Mouse (Mus musculus) midbrain, embryonic 16.5 days (tissue): ENCODE results near the gene Cuzd1. TPM values are rescaled to one million over a fixed set of nuclear protein-coding genes. Genes with fewer than 3 reads are reported as not detected.

ENCODE experiments used
- ATAC-seq: fragments of 200-750 bp; cut with Nextera tagmentation; 2 replicates; pipeline ENCODE4 v1.8.0; 2017; ENCODE audit warnings: moderate TSS enrichment
- H3K27ac ChIP-seq: fragments of 300-500 bp; sonication (generic); 2 replicates; pipeline ENCODE4 v1.5.1; 2014; ENCODE audit warnings: mild to moderate bottlenecking, low read length, mixed read lengths
- H3K27me3 ChIP-seq: fragments of 300-500 bp; sonication (generic); 2 replicates; pipeline ENCODE4 v1.6.1; 2014; ENCODE audit warnings: low read depth, low read length, mixed read lengths; ENCODE audit not compliant: control insufficient read depth, insufficient read depth
- H3K36me3 ChIP-seq: fragments of 300-500 bp; sonication (generic); 2 replicates; pipeline ENCODE4 v1.6.1; 2014; ENCODE audit warnings: mild to moderate bottlenecking, low read length, moderate library complexity, mixed read lengths; ENCODE audit not compliant: control insufficient read depth, insufficient read depth
- H3K4me1 ChIP-seq: fragments of 300-500 bp; sonication (generic); 2 replicates; pipeline ENCODE4 v1.6.1; 2014; ENCODE audit warnings: mild to moderate bottlenecking, low read length, mixed read lengths; ENCODE audit not compliant: control insufficient read depth, insufficient read depth
- H3K4me2 ChIP-seq: fragments of 300-500 bp; sonication (generic); 2 replicates; pipeline ENCODE4 v1.6.1; 2014; ENCODE audit warnings: mild to moderate bottlenecking, low read length, mixed read lengths
- H3K4me3 ChIP-seq: fragments of 300-500 bp; sonication (generic); 2 replicates; pipeline ENCODE4 v1.5.1; 2014; ENCODE audit warnings: low read depth, mild to moderate bottlenecking, low read length, moderate library complexity, mixed read lengths
- H3K9ac ChIP-seq: fragments of 300-500 bp; sonication (generic); 2 replicates; pipeline ENCODE4 v1.6.1; 2014; ENCODE audit warnings: low read depth, low read length, mixed read lengths
- H3K9me3 ChIP-seq: fragments of 300-500 bp; sonication (generic); replicated peaks from 2 replicates; pipeline ENCODE4 v1.6.1; 2014; ENCODE audit warnings: mild to moderate bottlenecking, low read length, mixed read lengths; ENCODE audit not compliant: control insufficient read depth, poor library complexity, severe bottlenecking
- WGBS: fragments of 180-500 bp; shearing (Covaris S2); extraction: QIAGEN DNeasy Blood & Tissue Kit; methylation state at CpG from one replicate; pipeline ENCODE4 v1.1.7; 2014; 5-methylcytosine and 5-hydroxymethylcytosine counted together
- polyA plus RNA-seq: library from polyadenylated mRNA; unstranded; fragments of >200 nt; fragmentation: Nextera tagmentation; extraction: Ambion mirVana; gene quantifications from 2 replicates; pipeline ENCODE4 v1.2.1, GENCODE M21; 2015

Cuzd1 gene
- not detected in 2 replicates for polyA plus RNA-seq

DNA sequence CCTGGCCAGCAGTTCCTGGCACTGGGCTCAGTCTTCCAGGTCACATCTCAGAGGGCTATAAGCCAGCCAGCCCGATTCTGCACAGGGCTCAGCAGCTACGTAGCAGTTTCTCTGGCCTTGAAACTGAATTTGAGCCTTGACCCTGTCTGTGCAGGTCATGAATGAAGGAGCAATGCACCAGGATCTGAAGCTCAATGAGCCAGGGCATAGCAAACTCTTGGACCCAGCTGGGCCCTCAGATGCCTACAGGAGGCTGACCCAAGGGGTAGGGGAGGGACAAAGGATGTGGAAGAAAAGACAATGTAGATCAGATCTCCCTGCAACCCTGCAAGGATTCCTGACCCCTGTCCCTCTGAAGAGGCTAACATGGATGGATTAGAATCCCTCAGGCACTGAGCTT lies at the start of gene Cuzd1:
Gene Cuzd1 (minus strand): TSS at position 101 of the 400 bp plus-strand sequence.
- H3K4me2 ChIP-seq = no peak within 1 kb of the TSS
- 71% methylated on average over 2 of the region's 2 CpGs for WGBS
- no peak within 1 kb of the TSS for H3K27ac ChIP-seq
- no peak within 1 kb of the TSS for H3K9ac ChIP-seq
- H3K27me3 ChIP-seq = no peaks in the 10 kb centered on the region
- no peaks in the 10 kb centered on the region for H3K4me1 ChIP-seq
- H3K9me3 ChIP-seq = no peaks in the 10 kb centered on the region
- H3K36me3 ChIP-seq = no peaks in the 10 kb centered on the region
- ATAC-seq = no peak
- no peak within 1 kb of the TSS for H3K4me3 ChIP-seq

DNA sequence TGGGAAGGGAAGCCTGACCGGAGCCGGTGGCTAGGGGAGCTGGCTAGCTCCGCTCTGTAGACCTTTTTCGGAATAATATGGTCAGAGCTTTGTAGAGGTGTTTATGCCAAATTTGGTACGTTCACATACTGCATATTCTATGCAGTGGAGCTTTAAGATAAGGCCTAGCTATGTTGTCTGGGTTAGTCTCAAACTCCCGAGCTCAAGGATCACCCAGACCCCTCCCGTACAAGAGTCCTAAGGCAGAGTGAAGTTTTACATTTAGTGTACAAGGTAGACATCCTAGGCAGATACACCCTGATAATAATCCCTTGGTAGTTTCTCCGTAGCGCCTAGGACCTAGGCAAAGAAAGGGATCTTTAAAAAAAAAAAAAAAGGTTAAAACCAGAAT lies 49.4 kb upstream of the Cuzd1 start:
- Histone ChIP-seq H3K9me3 (no peaks in the 10 kb centered on the region), H3K9ac (peak overlapping the region; percentile 95), H3K27ac (peak overlapping the region; percentile 91), H3K4me1 (peaks cover 10% of the 10 kb centered on the region), H3K4me3 (peak overlapping the region; percentile 89), H3K27me3 (no peaks in the 10 kb centered on the region; the same call in 1 of the 2 replicates), H3K4me2 (peak overlapping the region; percentile 75), H3K36me3 (no peaks in the 10 kb centered on the region)
- ATAC-seq = no peak; the same call in 1 of the 2 replicates
- WGBS = 8% methylated on average over 9 of the region's 9 CpGs

DNA sequence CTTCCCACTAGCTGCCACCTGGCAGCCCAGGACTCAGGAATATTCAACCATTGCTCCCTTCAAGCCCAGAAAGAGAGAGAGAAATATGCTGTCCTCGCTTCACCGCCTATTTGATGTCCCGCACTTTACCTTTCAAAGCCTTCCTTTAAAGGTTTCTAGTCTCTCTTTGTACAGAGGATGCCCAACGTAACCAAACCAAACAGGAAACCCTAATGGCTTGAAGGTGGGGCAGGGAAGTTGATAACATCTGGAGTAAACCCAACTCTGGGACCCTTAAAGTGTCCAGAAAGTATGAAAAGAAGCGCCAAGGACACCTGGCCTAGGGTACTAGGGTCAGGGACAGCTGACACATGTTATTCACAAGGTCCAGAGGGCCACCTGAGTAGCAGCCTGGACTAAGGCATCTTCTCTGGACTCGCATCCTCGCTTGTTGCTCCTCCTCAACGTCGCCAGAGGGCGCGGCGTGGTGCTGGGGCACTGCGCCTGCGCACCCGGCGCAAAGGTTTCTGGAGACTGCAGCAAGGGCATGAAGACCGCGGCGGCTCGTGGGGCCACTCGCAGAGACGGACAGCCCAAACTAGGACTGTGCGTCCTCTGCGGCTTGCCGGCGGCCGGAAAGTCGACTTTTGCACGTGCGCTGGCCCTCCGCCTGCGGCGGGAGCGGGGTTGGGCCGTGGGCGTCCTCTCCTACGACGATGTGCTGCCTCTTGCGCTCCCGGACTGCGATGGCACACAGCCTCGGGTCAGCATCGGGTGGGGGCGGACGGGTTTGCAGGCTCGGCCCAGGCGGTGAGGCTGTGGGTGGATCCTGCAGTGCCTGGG lies 48.8 kb upstream of the Cuzd1 start, which contains the start of gene Pstk:
Gene Pstk (plus strand): TSS at position 494 of the 822 bp plus-strand sequence.
- H3K9ac ChIP-seq = peak within 1 kb of the TSS; percentile 95
- no peaks in the 10 kb centered on the region for H3K9me3 ChIP-seq
- no peaks in the 10 kb centered on the region; the same call in 1 of the 2 replicates for H3K27me3 ChIP-seq
- peak within 1 kb of the TSS; percentile 91 for H3K27ac ChIP-seq
- no peaks in the 10 kb centered on the region for H3K36me3 ChIP-seq
- peak; percentile 96 for ATAC-seq
- 5% methylated on average over 47 of the region's 47 CpGs for WGBS
- peaks cover 10% of the 10 kb centered on the region for H3K4me1 ChIP-seq
- H3K4me2 ChIP-seq = peak within 1 kb of the TSS; percentile 75
- H3K4me3 ChIP-seq = peak within 1 kb of the TSS; percentile 89

DNA sequence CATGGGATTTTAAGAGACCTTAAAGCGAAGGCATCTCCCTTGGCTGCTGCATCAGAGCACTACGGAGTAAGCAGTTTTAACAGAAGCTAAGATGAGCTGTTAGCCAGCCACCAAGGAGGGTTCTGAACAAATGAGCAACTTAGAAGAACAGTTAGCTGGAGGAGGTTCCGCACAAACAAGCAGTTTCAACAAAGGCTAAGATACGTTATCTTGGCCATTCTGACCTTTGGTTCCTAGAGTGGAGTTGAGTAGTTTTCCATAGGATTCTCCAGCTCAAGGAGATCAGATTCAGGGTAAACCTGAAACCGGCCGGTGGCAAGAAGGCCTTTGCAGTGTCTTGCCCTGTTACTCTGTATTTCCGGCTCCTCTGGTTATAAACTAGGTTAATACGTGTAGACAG lies 42.0 kb upstream of the Cuzd1 start:
- Histone ChIP-seq H3K27me3 (no peaks in the 10 kb centered on the region; the same call in 1 of the 2 replicates), H3K4me2 (no peak overlapping the region), H3K4me3 (no peak overlapping the region), H3K9me3 (no peaks in the 10 kb centered on the region), H3K36me3 (no peaks in the 10 kb centered on the region; the same call in 1 of the 2 replicates), H3K9ac (no peak overlapping the region), H3K4me1 (peaks cover 14% of the 10 kb centered on the region), H3K27ac (no peak overlapping the region)
- no peak for ATAC-seq
- WGBS = 94% methylated on average over 8 of the region's 8 CpGs

DNA sequence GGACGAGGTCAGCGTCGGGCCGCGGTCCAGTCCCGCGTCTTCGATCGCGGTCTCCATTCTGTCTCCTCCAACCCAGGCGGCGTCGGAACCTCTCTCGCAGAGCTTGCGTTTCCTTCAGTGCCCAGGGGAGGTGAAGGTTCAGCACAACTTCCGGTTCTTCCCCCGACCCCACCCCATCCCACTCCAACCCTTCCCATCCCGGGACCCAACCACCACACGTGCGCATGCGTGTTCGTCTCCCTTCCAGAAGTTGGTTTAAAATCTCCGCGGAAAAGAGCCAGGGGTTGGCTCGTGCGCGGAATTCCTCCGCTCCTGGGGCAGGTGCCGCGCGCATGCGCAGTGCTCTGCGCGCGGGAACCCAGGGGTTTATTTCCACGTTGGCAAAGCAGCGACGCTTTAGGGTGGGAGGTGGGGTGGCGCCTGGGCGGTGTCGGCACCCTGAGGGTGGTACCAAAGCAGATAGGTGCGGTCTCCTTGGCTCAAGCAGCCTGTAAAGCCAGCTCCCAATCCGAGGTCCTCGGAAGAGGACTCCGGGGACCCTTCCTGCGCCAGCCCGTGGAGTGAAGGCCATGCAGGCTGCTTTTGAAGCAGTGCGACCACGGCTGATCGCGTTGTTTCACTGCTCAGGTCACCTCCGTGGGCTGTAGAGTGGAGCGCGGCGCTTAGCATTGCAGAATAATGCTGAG lies 40.7 kb upstream of the Cuzd1 start, which contains the start of gene 2310057M21Rik:
Gene 2310057M21Rik (minus strand): TSS at position 145 of the 686 bp plus-strand sequence.
- Histone ChIP-seq H3K9ac (peak within 1 kb of the TSS; percentile 91), H3K27me3 (no peaks in the 10 kb centered on the region; the same call in 1 of the 2 replicates), H3K9me3 (no peaks in the 10 kb centered on the region), H3K4me1 (peaks cover 14% of the 10 kb centered on the region), H3K4me3 (peak within 1 kb of the TSS; percentile 93), H3K4me2 (peak within 1 kb of the TSS; percentile 96), H3K36me3 (peaks cover 8% of the 10 kb centered on the region; the same call in 1 of the 2 replicates), H3K27ac (peak within 1 kb of the TSS; percentile 89)
- WGBS = under 1% methylated on average over 55 of the region's 55 CpGs
- ATAC-seq = peak; percentile 98

DNA sequence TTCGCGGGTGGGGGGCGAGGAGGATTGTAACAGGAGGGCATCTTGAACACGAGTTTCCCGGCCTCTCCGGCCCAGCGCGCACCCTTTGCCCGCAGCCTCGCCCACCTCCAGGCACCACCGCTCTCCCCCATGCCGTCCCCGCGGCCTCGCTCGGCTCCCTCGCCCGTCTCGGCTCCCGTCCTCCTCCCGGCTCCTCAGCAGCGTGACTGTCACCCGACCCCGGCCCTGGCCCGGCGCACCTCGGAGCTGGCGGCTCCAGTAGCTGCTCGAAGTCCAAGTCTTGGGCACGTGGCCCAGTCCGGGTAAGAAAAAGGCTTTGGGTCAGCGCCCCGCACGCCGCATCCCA lies 40.1 kb upstream of the Cuzd1 start:
- peak overlapping the region; percentile 69 for H3K4me2 ChIP-seq
- peaks cover 14% of the 10 kb centered on the region for H3K4me1 ChIP-seq
- H3K9me3 ChIP-seq = no peaks in the 10 kb centered on the region
- H3K27me3 ChIP-seq = no peaks in the 10 kb centered on the region; the same call in 1 of the 2 replicates
- peak overlapping the region; percentile 91 for H3K9ac ChIP-seq
- H3K27ac ChIP-seq = peak overlapping the region; percentile 89
- under 1% methylated on average over 34 of the region's 35 CpGs for WGBS
- H3K36me3 ChIP-seq = peaks cover 10% of the 10 kb centered on the region; the same call in 1 of the 2 replicates
- peak overlapping the region; percentile 93 for H3K4me3 ChIP-seq
- peak; percentile 86 for ATAC-seq

DNA sequence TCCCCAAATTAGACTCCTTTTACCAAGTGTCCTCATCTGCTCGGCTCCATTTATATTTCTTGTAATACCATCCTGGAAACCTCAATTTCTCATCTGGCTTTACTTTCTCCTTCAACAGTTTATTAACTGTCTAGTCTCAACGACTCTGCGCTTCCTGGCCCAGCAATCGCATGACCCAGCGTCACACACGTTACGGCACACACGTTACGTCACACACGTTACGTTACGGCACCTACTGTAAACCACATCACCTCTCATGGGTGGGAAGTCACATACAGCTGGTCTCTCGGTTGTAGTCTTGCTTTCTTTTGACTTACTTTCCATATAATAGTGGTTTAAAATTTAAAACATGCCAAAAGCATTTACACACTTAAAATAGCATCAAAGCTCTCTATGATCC lies 34.0 kb upstream of the Cuzd1 start:
- H3K9me3 ChIP-seq = no peaks in the 10 kb centered on the region
- H3K4me2 ChIP-seq = no peak overlapping the region
- H3K4me3 ChIP-seq = no peak overlapping the region
- peaks cover 3% of the 10 kb centered on the region for H3K4me1 ChIP-seq
- peaks cover 21% of the 10 kb centered on the region for H3K36me3 ChIP-seq
- 98% methylated on average over 13 of the region's 13 CpGs for WGBS
- ATAC-seq = no peak
- H3K9ac ChIP-seq = no peak overlapping the region
- H3K27ac ChIP-seq = no peak overlapping the region
- H3K27me3 ChIP-seq = no peaks in the 10 kb centered on the region

DNA sequence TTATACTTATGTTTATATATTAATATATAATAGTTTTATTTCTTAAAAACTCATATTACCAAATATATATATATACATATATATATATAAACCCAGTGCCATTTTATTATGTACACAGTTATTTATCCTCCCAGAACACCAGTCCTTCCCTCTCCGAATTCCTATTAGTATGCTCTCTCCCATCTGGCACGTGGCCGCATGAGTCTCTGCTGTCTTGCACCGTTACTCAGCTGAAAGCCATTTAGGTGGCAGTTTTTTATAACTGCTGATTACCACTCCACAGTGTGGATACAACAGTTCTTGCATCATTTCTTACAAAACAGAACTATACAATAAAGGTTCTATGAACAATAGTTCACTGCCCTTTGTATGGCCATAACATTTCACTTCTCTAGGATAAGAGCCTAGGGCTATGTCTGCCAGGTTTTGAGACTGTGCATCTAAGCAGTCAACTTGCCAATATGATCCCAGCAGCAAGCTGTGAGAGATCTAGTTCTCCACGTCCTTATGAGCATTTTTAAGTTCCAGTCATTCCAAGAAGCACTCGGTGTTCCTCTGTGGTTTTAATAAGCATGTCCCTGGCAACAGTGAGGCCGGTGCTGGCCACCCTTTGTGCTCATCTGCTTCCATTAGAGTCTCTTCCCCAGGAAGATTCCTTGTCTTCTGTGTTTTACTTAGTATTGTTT lies 23.9 kb upstream of the Cuzd1 start:
- Histone ChIP-seq H3K27ac (no peak overlapping the region), H3K27me3 (no peaks in the 10 kb centered on the region), H3K4me2 (no peak overlapping the region), H3K36me3 (peaks cover 21% of the 10 kb centered on the region), H3K4me1 (no peaks in the 10 kb centered on the region), H3K4me3 (no peak overlapping the region), H3K9ac (no peak overlapping the region), H3K9me3 (no peaks in the 10 kb centered on the region)
- ATAC-seq = no peak
- WGBS = 74% methylated on average over 7 of the region's 7 CpGs
